Comparison of ENCODE assay signal across 28 mouse cellular contexts in genomic region chr19:60300891-60301290, GRCm38 (mm10).
A peak's percentile ranks its signal among the peaks of the same experiment; 100 is the strongest.
DNase-seq lines count a peak whose midpoint lies in the region; ATAC-seq and TF ChIP-seq lines count a peak whose summit lies in the region.
"Had no signal": no experiment of that assay in that cellular context is flagged by ENCODE, and none has a peak within 500 bp of the region (broad histone marks: within the 10 kb centered on the region; RNA-seq: fewer than 3 reads in every experiment).

No protein-coding gene starts in this region.

- DNase-seq in cerebellum, postnatal 10 days: peak; percentile 1 to 4
- DNase-seq in cerebellum, postnatal 4 days (ENCODE audit: low spot score in 2 of 2): no peak
- DNase-seq in 3T3-L1 (ENCODE audit: low read depth, low spot score) (peak; percentile 13), NIH3T3 (ENCODE audit: low read depth) (peak; percentile 27)
- DNase-seq in fibroblast of lung, adult 2 months (ENCODE audit: low read depth): peak; percentile 6
- no peak for DNase-seq in heart, adult 2 months
- DNase-seq: adrenal gland, postnatal 14 days; B cell, adult 2 months; cerebellum, adult 18-20 months; cerebellum, adult 9-10 months; embryo, embryonic 11 days; gastrocnemius, postnatal 25 days; heart, adult 18-20 months; heart, postnatal 14 days; heart, postnatal 4 days; kidney, adult 18-20 months had no signal

- H3K4me3 ChIP-seq in heart, adult 2 months: no peak overlapping the region
- H3K4me3 ChIP-seq in forebrain, embryonic 16.5 days (replicated peaks; ENCODE audit: low read length): no peak overlapping the region
- H3K4me3 ChIP-seq: embryonic facial prominence, embryonic 10.5 days; embryonic facial prominence, embryonic 13.5 days; forebrain, embryonic 12.5 days; forebrain, embryonic 15.5 days; heart, embryonic 10.5 days; heart, embryonic 13.5 days had no signal

- ATAC-seq in forebrain, embryonic 16.5 days: no peak
- ATAC-seq: forebrain, embryonic 15.5 days; hindbrain, postnatal 0 days; inflammation-experienced regulatory T-cells, adult 6 months; intestine, embryonic 16.5 days; Patski had no signal

- H3K9ac ChIP-seq in heart, adult 2 months (ENCODE audit: low read depth, low read length): no peak overlapping the region
- H3K9ac ChIP-seq in forebrain, embryonic 16.5 days (replicated peaks; ENCODE audit: low read depth, low read length): no peak overlapping the region
- H3K9ac ChIP-seq: embryonic facial prominence, embryonic 13.5 days; forebrain, embryonic 12.5 days; forebrain, embryonic 15.5 days; heart, embryonic 13.5 days; hindbrain, embryonic 14.5 days had no signal

- H3K27ac ChIP-seq in heart, adult 2 months: no peak overlapping the region
- H3K27ac ChIP-seq in forebrain, embryonic 16.5 days (ENCODE audit: low read length): no peak overlapping the region
- H3K27ac ChIP-seq: embryonic facial prominence, embryonic 10.5 days; embryonic facial prominence, embryonic 13.5 days; forebrain, embryonic 12.5 days; forebrain, embryonic 15.5 days; heart, embryonic 10.5 days; heart, embryonic 13.5 days; hindbrain, embryonic 14.5 days; hindbrain, postnatal 0 days had no signal

- TF ChIP-seq EP300 in heart, adult 2 months (IDR thresholded peaks at IDR 0.05; ENCODE audit: insufficient read depth, low read depth, low read length): no peak

- no peaks in the 10 kb centered on the region for H3K27me3 ChIP-seq in heart, adult 2 months (ENCODE audit: control insufficient read depth, insufficient read depth, low read length)
- no peaks in the 10 kb centered on the region for H3K27me3 ChIP-seq in forebrain, embryonic 16.5 days (replicated peaks; ENCODE audit: control insufficient read depth, insufficient read depth, low read length)
- H3K27me3 ChIP-seq: embryonic facial prominence, embryonic 13.5 days; forebrain, embryonic 12.5 days; forebrain, embryonic 15.5 days had no signal

- intact Hi-C loops in heart, adult 2 months (cut with DNase I): no loop called here

- H3K4me1 ChIP-seq in heart, adult 2 months (ENCODE audit: control insufficient read depth, insufficient read depth, low read length): no peaks in the 10 kb centered on the region
- no peaks in the 10 kb centered on the region; the same call in 1 of the 2 replicates for H3K4me1 ChIP-seq in forebrain, embryonic 16.5 days (replicated peaks; ENCODE audit: control insufficient read depth, insufficient read depth, low read length)
- H3K4me1 ChIP-seq: forebrain, embryonic 12.5 days; forebrain, embryonic 15.5 days had no signal

- TF ChIP-seq CTCF in heart, adult 2 months (IDR thresholded peaks at IDR 0.05): no peak

- no peak for TF ChIP-seq POLR2A in heart, adult 2 months (IDR thresholded peaks at IDR 0.05; ENCODE audit: insufficient read depth, low read depth, low read length)

- no peaks in the 10 kb centered on the region for H3K79me2 ChIP-seq in heart, adult 2 months (replicated peaks; ENCODE audit: control insufficient read depth, insufficient read depth, low read length)

- no peaks in the 10 kb centered on the region for H3K36me3 ChIP-seq in heart, adult 2 months (ENCODE audit: control insufficient read depth, insufficient read depth, low read length)
- H3K36me3 ChIP-seq in forebrain, embryonic 16.5 days (ENCODE audit: control insufficient read depth, insufficient read depth): no peaks in the 10 kb centered on the region
- H3K36me3 ChIP-seq: embryonic facial prominence, embryonic 10.5 days; embryonic facial prominence, embryonic 13.5 days; forebrain, embryonic 12.5 days; forebrain, embryonic 15.5 days; heart, embryonic 10.5 days; heart, embryonic 13.5 days had no signal

- H3K9me3 ChIP-seq in forebrain, embryonic 16.5 days (ENCODE audit: control insufficient read depth, low read length): no peaks in the 10 kb centered on the region
- H3K9me3 ChIP-seq: embryonic facial prominence, embryonic 10.5 days; embryonic facial prominence, embryonic 13.5 days; forebrain, embryonic 12.5 days; forebrain, embryonic 15.5 days; heart, embryonic 10.5 days; heart, embryonic 13.5 days had no signal

- WGBS in heart, adult 2 months: 73% methylated on average over 2 of the region's 2 CpGs
- WGBS in forebrain, embryonic 16.5 days: 51% methylated on average over 2 of the region's 2 CpGs

- H3K4me2 ChIP-seq in forebrain, embryonic 16.5 days (ENCODE audit: low read length): no peak overlapping the region
- H3K4me2 ChIP-seq: embryonic facial prominence, embryonic 13.5 days; forebrain, embryonic 12.5 days; forebrain, embryonic 15.5 days; heart, embryonic 13.5 days; hindbrain, embryonic 14.5 days had no signal

Comparison
In these comparisons a context has a peak if more than half of its experiments do, and no peak if none do; other contexts are left out.
1. DNase-seq: peak in cerebellum, postnatal 10 days (2 of 2), 3T3-L1 (single experiment), NIH3T3 (single experiment) and fibroblast of lung, adult 2 months (single experiment); none in cerebellum, postnatal 4 days (0 of 2) and heart, adult 2 months (0 of 2).